Mouse (Mus musculus): Measurements from ENCODE around the gene Lpin1. TPM values are rescaled to one million over a fixed set of nuclear protein-coding genes. Genes with fewer than 3 reads are reported as not detected.

The Lpin1 gene
- polyA plus RNA-seq (2017; shearing (Covaris generic)), result 53.7 TPM

GRCm38 (mm10) chr12:16610936-16611335 is at the start of gene Lpin1:
Gene Lpin1 (minus strand): TSS chr12:16610966.

GRCm38 (mm10) chr12:16653332-16654093 is 42.7 kb upstream of the Lpin1 start, which contains the start of gene Ntsr2:
Gene Ntsr2 (plus strand): TSS chr12:16653382.

Other genes starting within 250 kb of the Lpin1 start
- not detected for gene Ntsr2, start 42.4 kb upstream of the Lpin1 start, polyA plus RNA-seq (2017; shearing (Covaris generic))
- gene Greb1, start 189.9 kb upstream of the Lpin1 start, polyA plus RNA-seq (2017; shearing (Covaris generic)), result 0.13 TPM
- gene E2f6, start 200.0 kb upstream of the Lpin1 start, polyA plus RNA-seq (2017; shearing (Covaris generic)), result 18.1 TPM